Mouse (Mus musculus) right cerebral cortex, postnatal 10 days (tissue): ENCODE measurements around the gene Slc4a8.

Experiments used
- DNase-seq, 2 experiments: peaks; one replicate each; pipeline ENCODE4 v3.0.0; 2021; ENCODE audit warnings: low spot score in 2 of 2

Gene Slc4a8

DNA sequence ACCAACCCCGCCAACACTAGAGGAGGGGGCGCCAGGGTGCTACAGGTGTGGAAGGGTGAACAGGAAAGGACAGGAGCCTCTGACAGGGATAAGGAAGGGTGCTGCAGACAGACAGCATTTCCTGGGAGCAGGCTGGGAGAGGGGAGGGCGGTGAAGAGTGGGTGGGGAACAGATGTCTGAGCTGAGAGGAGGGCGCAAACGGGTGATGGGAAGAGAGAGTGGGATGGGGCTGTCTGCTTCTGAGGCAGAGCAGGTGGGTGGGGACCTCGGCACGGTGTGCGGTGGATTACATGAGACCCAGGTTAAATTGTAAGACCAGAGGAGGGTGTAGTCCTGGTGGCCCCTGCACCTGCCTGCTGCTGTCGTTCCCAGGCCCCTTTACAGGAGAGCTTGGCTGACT, 68.2 kb downstream of the Slc4a8 start:
- peak; percentile 79 to 87 for DNase-seq

DNA sequence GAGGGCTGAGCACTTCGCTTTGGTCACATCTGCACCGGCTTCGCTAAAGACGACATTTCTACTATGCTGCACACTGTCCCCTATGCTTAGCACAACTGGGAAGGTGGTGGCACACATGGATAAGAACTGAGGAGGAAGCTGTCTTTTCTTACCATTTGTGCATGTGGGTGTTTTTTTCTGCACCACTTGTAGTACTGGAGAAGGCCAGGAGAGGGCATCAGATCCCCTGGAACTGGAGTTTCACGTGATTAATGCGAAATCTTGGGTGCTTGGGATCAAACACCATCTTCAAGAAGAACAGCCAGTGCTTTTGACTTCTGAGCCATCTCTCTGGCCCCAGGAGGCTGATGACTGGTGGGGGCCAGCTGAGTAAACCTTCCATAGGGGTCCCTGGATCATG, 69.1 kb downstream of the Slc4a8 start:
- no peak for DNase-seq

DNA sequence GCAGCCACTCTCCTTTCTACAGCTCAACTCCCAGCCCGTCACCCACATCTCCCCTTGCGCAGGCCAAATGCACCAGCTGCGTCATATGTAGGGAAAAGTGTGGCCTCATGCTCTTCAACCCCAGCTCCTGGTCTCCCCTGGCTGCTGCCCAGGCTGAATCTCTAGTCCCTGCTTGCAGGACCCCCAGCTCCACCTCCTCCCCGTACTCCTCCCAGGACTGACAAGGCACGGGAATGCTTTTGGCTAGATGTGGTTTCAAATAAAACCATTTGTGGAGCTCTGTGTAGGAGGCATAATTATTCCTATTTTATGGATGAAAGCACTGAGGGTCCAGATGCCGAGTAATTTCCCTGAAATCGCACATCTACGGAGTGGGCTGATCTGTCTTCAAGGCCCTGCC, 70.6 kb downstream of the Slc4a8 start:
- DNase-seq, result no peak

DNA sequence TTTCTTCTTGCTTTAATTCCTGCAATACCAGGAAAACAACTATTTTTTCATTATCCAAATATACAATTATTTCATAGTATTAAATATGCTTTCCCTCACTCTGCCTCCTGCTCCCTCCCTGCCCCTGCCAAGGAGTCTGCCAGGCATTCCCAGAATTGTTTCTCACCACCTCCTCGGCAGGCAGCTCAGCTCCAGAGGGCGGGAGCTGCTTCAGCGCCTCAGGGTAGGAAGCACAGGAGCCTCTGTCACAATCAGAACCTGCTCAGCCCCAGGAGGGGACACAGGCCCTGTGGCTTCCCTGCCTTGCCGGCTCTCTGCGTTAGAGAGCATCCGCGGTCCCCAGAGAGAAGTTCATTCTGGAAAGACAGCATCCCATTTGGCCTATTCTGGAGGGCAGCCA, 71.2 kb downstream of the Slc4a8 start:
- peak in 1 of 2 experiments; percentile 69 for DNase-seq

DNA sequence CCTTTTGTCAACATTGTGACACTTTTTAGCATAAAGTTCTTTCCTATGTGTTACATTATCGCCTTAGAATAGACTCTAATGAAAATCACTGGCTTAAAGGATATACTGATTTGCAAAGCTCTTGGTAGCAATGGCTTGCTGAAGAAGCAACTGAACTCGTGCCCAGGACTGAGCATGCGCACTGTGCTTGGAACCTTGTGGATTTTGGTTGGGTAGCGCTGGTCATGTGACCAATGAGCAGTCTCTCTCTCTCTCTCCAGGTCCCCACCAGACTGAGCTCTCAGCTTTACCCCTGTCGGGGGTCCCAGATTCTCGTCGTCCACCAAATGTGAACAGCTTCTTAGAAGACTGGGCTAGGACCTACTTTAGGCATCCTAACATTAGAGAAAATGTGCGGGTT, 75.2 kb downstream of the Slc4a8 start:
- DNase-seq, result no peak

DNA sequence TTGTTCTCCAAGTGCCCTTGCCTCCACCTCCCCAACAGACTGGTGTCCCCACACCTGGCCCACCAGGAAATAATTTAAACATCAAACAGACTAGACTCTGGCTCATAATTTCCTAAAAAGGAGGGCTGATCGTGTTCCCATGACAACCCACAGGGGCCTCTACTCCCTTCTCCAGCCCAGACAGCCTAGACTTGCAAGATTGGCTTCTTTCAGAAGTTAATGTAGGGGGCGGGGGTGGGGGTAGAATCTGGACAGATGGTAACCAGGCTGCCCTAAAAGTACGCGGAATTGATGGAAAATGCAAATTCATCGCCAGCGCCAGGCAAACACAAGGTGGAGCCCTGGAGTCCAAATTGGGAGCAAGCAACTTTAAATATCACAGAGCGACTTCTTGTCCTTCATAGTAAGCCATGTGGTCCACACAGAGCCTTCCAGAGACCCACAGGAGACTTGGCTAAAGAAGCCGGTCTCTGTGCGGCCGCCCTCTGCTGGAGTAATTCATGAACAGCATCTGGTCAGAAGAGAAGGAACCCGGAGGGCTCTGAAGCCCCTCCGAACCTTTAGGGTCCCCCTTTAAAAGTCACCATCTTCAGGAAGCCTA, 77.2 kb downstream of the Slc4a8 start:
- DNase-seq, result peak; percentile 67 to 73

DNA sequence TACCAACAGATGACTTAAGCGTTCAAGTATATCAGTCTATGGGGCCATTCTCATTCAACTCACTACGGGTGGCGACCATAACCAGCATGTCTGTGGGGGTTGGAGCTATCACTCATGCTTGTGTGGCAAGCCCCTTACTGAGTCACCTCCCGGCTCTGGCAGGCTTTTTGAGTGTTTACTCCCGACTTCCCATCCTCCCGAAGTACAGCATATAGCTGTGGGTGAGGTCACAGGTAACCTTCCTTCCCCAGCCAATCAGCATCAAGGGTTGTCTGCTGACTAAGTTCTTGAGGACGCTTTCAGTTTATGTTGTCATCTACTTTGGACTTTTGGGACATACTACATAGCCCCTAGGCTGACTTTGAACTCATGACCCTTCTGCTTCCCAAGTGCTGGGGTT, 82.8 kb downstream of the Slc4a8 start:
- DNase-seq, result no peak

DNA sequence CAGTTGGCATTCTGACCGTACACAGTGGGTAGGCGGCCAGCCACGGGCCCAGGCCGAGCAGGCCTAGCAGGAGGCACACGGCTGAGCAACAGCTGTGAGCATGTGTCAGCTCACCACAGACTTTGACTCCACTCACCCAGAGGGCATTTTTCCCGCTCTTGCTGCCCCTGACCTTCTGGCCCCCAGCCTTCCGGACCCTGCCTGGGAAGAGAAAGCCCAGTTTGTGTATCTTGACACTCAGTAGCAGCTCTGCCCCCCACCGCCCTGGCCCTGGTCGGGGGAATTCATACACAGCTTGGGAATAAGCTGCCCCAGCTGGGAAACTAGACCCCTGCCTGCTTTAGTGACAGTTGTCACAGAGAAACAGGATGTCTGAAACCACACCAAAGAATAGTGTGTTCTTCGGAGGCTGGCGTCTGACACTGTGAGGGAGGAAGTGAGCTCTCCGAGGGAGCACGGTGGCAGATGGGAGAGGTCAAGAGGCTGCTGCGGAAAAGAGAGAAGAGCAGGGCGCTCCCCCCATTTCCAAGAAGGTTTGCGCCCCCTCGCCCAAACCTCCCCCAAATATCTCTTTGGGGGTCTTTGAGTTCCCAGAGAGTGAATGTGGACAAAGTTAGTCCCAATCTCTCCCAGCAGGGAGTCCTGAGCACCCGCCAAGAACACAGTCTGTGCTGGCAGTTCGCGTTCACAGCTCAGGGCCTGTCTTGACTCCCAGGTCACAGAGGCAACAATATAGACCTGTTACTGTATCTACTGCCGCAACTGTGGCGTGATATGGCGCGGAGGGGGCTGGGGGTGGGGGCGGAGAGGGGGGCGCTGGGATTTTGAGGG, 83.7 kb downstream of the Slc4a8 start:
- no peak for DNase-seq

DNA sequence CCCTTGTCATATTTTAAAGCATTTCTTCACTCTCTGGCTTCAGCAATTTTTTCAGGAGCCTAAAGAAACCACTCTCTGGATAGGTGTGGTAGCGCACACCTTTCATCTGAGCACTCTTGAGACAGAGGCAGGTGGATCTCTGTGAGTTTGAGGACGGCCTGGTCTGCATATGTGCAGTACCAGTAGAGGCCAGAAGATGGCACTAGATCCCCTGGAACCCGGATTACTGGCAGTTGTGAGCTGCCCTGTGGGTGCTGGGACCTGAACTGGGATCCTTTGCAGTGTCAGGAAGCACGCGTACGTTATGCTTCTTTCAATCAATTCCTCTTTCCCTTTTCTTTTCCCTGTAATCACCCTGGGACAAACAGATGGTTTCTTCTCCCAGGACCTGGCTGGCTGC, 85.6 kb downstream of the Slc4a8 start:
- no peak for DNase-seq

DNA sequence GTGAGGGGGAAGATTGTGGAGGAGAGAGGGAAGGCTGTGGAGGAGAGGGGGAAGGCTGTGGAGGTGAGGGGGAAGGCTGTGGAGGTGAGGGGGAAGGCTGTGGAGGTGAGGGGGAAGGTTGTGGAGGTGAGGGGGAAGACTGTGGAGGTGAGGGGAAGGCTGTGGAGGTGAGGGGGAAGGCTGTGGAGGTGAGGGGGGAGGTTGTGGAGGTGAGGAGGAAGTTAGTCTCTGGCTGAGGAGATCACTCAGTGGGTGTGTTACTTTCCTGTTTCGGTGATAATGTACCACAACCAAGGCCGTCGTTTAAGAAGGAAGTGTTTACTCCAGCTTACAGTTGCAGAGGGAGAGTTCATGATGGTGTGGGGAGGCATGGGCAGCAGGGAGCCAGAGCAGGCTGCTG, 96.0 kb downstream of the Slc4a8 start:
- no peak for DNase-seq

DNA sequence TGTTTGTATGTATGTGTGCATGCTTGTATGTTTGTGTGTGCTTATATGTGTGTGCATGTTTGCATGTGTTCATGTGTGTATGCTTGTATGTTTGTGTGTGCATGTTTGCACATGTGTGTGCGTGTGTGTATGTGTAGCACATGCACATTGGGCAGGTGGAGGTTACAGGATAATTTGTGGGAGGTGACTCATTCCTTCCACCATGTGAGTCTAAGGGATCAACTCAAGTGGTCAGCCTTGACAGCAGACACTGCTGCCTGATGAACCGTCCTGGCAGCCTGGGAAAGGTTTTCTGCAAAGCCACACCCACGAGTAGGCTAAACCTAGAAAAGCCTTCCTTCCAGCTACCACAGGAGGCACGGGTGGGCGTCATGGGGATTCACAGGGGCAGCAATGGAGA, 99.3 kb downstream of the Slc4a8 start:
- DNase-seq, result no peak

DNA sequence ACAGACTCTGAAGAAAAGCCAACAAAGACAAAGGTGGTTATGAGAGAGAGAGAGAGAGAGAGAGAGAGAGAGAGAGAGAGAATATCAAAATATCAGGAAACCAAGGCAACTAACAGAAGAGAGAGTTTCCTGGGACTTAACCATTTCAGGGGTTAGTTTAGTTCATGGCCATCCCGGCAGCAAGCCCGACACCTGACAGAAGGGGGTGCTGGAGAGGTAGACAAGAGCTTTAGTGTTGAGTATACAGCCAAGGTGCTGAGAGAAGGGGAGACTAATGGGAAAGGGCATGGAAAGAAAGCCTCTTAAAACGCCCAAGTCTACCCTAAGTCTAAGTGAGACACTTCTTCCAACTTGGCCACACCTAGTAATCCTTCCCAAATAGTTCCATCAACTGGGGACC, 104.0 kb downstream of the Slc4a8 start:
- DNase-seq, result no peak

DNA sequence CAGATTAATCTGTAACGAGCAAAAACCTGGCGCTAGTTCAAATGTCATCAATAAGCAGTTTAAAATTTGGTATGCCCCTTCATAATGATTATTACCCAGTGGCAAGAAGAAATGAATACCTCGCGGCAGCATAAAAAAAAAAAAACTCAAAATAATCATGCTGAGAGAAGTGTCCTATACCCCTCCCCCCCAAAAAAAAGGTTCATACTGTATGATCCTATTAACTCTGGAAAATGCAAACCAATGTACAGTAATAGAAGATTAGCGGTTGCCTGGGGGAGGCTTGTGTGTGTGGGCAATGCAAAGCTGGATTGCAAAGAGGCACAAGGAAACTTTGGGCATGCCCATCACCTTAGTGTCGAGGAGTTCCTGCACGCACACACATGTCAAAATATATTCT, 108.0 kb downstream of the Slc4a8 start, which contains the start of gene Scn8a:
Gene Scn8a (plus strand): TSS at position 301 of the 400 bp plus-strand sequence.
- no peak for DNase-seq

DNA sequence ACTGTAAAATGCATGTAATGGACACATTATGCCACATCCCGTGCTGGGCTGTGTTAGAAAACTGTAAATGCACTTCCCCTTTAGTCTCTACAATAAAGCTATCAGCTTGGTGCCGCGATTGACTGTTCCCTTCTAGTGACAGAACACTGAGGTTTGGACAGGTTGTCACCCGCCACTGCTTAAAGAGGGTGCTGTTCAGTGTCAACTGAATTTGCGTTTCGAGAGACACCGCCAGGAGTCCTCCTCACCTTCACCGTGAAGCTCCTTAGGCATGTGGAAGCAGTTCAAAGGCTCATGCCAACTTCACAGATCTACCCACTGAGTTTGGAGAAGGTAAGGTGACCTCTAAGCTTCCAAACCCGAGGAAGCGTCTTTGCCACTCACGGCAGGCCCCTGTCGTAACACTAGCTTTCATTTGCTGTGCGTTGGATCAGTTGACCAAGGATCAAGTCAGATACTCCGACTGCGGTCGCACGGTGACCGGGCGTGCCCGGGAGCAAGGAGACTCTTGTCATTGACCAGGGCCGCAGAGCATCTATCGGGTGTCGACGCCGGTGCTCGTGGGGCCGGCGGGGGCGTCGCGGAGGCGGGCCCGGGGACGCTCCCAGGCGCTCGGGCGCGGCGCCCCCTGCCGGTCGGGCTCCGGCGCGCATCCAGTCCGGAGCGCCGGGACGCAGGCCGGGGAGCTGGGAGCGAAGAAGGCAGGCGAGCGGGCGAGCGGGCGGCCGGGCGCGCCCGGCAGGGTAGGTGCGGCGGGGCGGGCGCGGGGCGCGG, 108.6 kb downstream of the Slc4a8 start:
- peak; percentile 78 to 82 for DNase-seq

DNA sequence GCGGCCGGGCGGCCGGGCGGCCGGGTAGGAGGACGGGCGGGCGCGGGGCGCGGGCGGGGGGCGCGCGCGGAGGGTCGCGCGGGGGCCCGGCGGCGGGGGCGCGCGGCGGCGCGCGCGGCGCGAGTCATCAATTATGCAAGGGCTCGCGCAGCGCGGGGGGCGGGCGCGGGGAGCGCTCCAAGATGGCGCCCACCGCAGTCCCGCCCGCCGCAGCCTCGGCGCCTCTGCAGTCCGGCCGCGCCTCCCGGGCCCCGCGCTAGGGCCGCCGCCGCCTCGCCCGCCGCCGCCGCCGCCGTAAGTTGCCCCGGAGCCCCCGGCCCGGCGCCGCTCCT, 109.2 kb downstream of the Slc4a8 start:
- DNase-seq, result peak; percentile 81 to 86

DNA sequence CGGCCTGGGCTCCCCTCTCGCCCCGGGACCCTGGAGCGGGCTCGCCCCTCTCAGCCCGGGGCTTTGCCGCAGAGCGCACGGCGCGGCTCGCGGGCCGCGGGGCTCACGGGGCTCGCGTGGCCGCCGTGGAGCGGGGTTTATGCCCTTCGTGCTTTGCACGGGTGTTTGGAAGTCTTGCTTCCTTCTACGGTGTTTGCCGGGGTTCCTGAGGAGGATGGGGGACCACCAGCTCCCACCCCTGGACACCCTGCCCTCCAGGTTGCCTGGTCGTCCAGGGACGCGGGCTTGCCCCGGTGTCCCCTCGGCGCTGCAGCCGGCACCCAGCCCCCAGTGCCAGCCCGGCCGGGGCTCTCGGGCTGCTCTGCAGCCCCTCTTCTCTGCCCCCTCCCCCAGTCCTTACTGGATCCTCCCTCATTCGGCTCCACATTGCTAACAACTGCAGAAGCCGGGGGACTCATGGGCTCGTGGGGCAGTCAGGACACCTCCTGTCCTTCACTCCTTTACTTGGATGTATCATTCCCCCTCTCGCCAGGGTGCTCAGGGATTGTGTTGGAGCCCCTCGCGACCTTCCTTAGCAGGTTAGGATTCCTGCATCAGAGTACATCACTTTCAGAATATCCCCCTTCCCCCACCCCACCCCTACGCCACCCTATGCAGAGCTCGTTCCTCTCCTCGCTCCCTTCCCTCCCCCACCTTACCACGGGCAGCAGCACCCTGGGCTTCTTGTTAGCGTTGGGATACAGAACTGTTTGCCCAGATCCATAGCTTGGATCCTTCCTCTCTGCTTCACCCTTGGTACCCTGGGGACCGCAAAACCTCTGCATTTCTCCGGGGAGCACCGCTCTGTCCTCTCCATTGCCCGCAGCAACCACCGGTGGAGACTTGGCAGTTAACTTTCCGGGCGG, 109.8 kb downstream of the Slc4a8 start:
- DNase-seq, result peak; percentile 61

DNA sequence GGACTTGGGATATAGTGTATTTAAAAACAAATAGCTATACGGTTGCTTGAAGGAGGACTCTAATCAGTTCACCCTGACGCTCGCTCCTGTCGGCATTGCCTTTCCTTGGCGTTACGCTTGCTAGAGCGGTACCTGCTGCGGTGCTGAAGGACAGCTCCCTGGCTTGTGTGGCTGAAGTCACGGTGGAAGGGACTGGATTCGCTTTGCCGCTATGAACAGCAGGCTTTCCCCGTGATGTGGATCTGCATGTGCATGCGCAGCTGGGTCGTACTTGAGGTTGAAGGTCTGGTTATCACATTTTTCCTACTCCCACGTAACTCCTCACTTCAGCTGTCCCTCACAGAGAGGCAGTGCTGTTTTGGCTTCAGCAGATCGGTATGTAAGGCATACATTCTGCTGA, 111.6 kb downstream of the Slc4a8 start:
- DNase-seq, result peak; percentile 67 to 68
